In the genomic region with DNA sequence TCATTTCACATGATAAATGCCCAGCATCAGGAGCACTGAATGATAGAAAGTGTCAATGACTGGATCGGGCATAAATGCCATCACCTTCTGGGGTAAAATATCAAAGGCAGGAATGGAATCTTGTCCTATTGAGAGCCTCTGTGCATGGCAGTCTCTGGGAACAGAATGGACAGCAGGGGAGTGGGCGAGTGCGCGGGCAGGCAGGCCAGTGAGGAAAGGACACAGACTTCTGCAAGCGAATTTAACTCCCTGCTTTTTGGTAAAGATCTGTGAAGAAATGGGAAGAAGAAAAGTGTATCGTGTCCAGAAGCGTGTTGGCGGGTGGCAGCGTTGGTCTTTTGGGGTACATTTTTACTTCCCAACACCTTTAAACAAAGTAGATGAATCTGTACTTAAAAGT, we compare ENCODE assay signal across 22 mouse cellular contexts.
A peak's percentile ranks its signal among the peaks of the same experiment; 100 is the strongest.
DNase-seq lines count a peak whose midpoint lies in the region; ATAC-seq and TF ChIP-seq lines count a peak whose summit lies in the region.
"Had no signal": no experiment of that assay in that cellular context is flagged by ENCODE, and none has a peak within 500 bp of the region (broad histone marks: within the 10 kb centered on the region; RNA-seq: fewer than 3 reads in every experiment).

No protein-coding gene starts in this region.

- no peaks in the 10 kb centered on the region for H3K27me3 ChIP-seq in intestine, postnatal 0 days (replicated peaks; ENCODE audit: control insufficient read depth, insufficient read depth, low read length)
- no peaks in the 10 kb centered on the region for H3K27me3 ChIP-seq in forebrain, embryonic 12.5 days
- H3K27me3 ChIP-seq: forebrain, embryonic 13.5 days; heart, embryonic 12.5 days; hindbrain, embryonic 15.5 days; megakaryocyte, embryonic 14.5 days had no signal

- H3K36me3 ChIP-seq in intestine, postnatal 0 days (ENCODE audit: control insufficient read depth, insufficient read depth), result no peaks in the 10 kb centered on the region
- no peaks in the 10 kb centered on the region for H3K36me3 ChIP-seq in forebrain, embryonic 12.5 days (replicated peaks)
- H3K36me3 ChIP-seq: embryonic facial prominence, embryonic 10.5 days; heart, embryonic 12.5 days; hindbrain, embryonic 15.5 days had no signal

- no peaks in the 10 kb centered on the region for H3K9me3 ChIP-seq in intestine, postnatal 0 days (ENCODE audit: control insufficient read depth)
- H3K9me3 ChIP-seq in forebrain, embryonic 12.5 days, result no peaks in the 10 kb centered on the region
- H3K9me3 ChIP-seq: embryonic facial prominence, embryonic 10.5 days; forebrain, embryonic 13.5 days; heart, embryonic 12.5 days; hindbrain, embryonic 15.5 days; megakaryocyte, embryonic 14.5 days had no signal

- WGBS in intestine, postnatal 0 days, result 92% methylated on average over 9 of the region's 9 CpGs
- 78% methylated on average over 9 of the region's 9 CpGs for WGBS in forebrain, embryonic 12.5 days

- peak; percentile 87 for ATAC-seq in frontal cortex, adult (ENCODE audit: low TSS enrichment)
- no peak for ATAC-seq in intestine, postnatal 0 days
- no peak for ATAC-seq in forebrain, embryonic 12.5 days (ENCODE audit: low FRiP score)
- ATAC-seq: forebrain, embryonic 13.5 days; intestine, embryonic 16.5 days; midbrain, embryonic 16.5 days had no signal

- H3K4me1 ChIP-seq in intestine, postnatal 0 days (replicated peaks; ENCODE audit: control insufficient read depth, insufficient read depth, low read length), result 0 out of 2 replicates have a peak, but pooled peaks cover 5% of the 10 kb centered on the region
- H3K4me1 ChIP-seq in forebrain, embryonic 12.5 days, result 0 out of 2 replicates have a peak, but pooled peaks cover 4% of the 10 kb centered on the region
- H3K4me1 ChIP-seq: hindbrain, embryonic 15.5 days had no signal

- DNase-seq in layer of hippocampus, adult 8-10 months (ENCODE audit: low spot score in 2 of 2), result peak; percentile 25 to 41
- no peak for DNase-seq in layer of hippocampus, adult 9-10 months (ENCODE audit: low spot score)
- DNase-seq in frontal cortex, postnatal 36 days (ENCODE audit: low spot score in 2 of 2), result peak; percentile 65 to 81
- DNase-seq in right cerebral cortex, adult 2 months (ENCODE audit: low spot score in 2 of 2), result peak; percentile 77 to 81
- DNase-seq in embryo, embryonic 10 days (ENCODE audit: low spot score), result no peak
- DNase-seq: cerebellum, adult 2 months; gastrocnemius, postnatal 36 days; heart, postnatal 36 days; kidney, postnatal 10 days; lung, adult 18-20 months; lung, postnatal 14 days; retina, postnatal 1 day had no signal

- H3K27ac ChIP-seq in intestine, postnatal 0 days (ENCODE audit: low read depth, low read length), result no peak overlapping the region
- H3K27ac ChIP-seq in forebrain, embryonic 12.5 days, result no peak overlapping the region
- H3K27ac ChIP-seq: embryonic facial prominence, embryonic 10.5 days; forebrain, embryonic 13.5 days; hindbrain, embryonic 15.5 days had no signal

- TF ChIP-seq CTCF in intestine, postnatal 0 days (IDR thresholded peaks at IDR 0.05; ENCODE audit: low read depth), result no peak

- no peak overlapping the region for H3K9ac ChIP-seq in intestine, postnatal 0 days (ENCODE audit: low read depth, low read length)
- H3K9ac ChIP-seq in forebrain, embryonic 12.5 days, result no peak overlapping the region
- H3K9ac ChIP-seq: forebrain, embryonic 13.5 days; heart, embryonic 12.5 days; hindbrain, embryonic 15.5 days had no signal

- no peak overlapping the region for H3K4me2 ChIP-seq in intestine, postnatal 0 days (replicated peaks; ENCODE audit: low read depth)
- H3K4me2 ChIP-seq in forebrain, embryonic 12.5 days, result no peak overlapping the region
- H3K4me2 ChIP-seq: forebrain, embryonic 13.5 days; heart, embryonic 12.5 days; hindbrain, embryonic 15.5 days had no signal

- H3K4me3 ChIP-seq in intestine, postnatal 0 days (ENCODE audit: low read depth, low read length), result no peak overlapping the region
- H3K4me3 ChIP-seq in forebrain, embryonic 12.5 days (replicated peaks), result no peak overlapping the region
- H3K4me3 ChIP-seq: embryonic facial prominence, embryonic 10.5 days; forebrain, embryonic 13.5 days; heart, embryonic 12.5 days; hindbrain, embryonic 15.5 days; megakaryocyte, embryonic 14.5 days had no signal

Comparison
In these comparisons a context has a peak if more than half of its experiments do, and no peak if none do; other contexts are left out.
1. DNase-seq: peak in layer of hippocampus, adult 8-10 months (2 of 2), frontal cortex, postnatal 36 days (2 of 2) and right cerebral cortex, adult 2 months (2 of 2); none in layer of hippocampus, adult 9-10 months (single experiment) and embryo, embryonic 10 days (single experiment).